Mouse (Mus musculus): ENCODE measurements around the gene Tkfc. TPM values are rescaled to one million over a fixed set of nuclear protein-coding genes. Genes with fewer than 3 reads are reported as not detected.
A peak's percentile ranks its signal among the peaks of the same experiment; 100 is the strongest.

Gene Tkfc
- polyA plus RNA-seq, 1 experiment from 2014 or later, result 11.0 TPM

- peaks cover 36% of the 10 kb centered on the region for H3K36me3 ChIP-seq
- peak overlapping the region; percentile 91 for H3K4me2 ChIP-seq
- no peaks in the 10 kb centered on the region for H3K9me3 ChIP-seq
- ATAC-seq (ENCODE audit: extremely low read depth, insufficient number of reproducible peaks, low FRiP score, low TSS enrichment), result no peak
- H3K9ac ChIP-seq, result peak overlapping the region; percentile 89
- WGBS, result 44% methylated on average over 3 of the region's 3 CpGs
- H3K4me1 ChIP-seq, result peaks cover 56% of the 10 kb centered on the region
- peak overlapping the region; percentile 86 for H3K4me3 ChIP-seq
- H3K27me3 ChIP-seq (replicated peaks), result no peaks in the 10 kb centered on the region
- peak overlapping the region; percentile 88 for H3K27ac ChIP-seq (replicated peaks)
Observed at GRCm38 (mm10) chr19:10604534-10604933, 920 bp downstream of the Tkfc start.

GRCm38 (mm10) chr19:10603660-10604523 lies 1.6 kb downstream of the Tkfc start:
- Histone ChIP-seq H3K4me3 (no peak overlapping the region), H3K27me3 (replicated peaks) (no peaks in the 10 kb centered on the region), H3K36me3 (peaks cover 36% of the 10 kb centered on the region), H3K27ac (replicated peaks) (peak overlapping the region; percentile 88; the same call in 1 of the 2 replicates), H3K9me3 (no peaks in the 10 kb centered on the region), H3K4me1 (peaks cover 55% of the 10 kb centered on the region), H3K9ac (peak overlapping the region; percentile 89), H3K4me2 (peak overlapping the region; percentile 91)
- no peak for ATAC-seq (ENCODE audit: extremely low read depth, insufficient number of reproducible peaks, low FRiP score, low TSS enrichment)
- 82% methylated on average over 18 of the region's 18 CpGs for WGBS

GRCm38 (mm10) chr19:10602787-10603186 lies 2.7 kb downstream of the Tkfc start:
- Histone ChIP-seq H3K27me3 (replicated peaks) (no peaks in the 10 kb centered on the region), H3K4me1 (peaks cover 43% of the 10 kb centered on the region), H3K4me2 (peak overlapping the region; percentile 61), H3K9me3 (no peaks in the 10 kb centered on the region), H3K9ac (peak overlapping the region; percentile 79), H3K36me3 (peaks cover 36% of the 10 kb centered on the region), H3K4me3 (peak overlapping the region; percentile 36), H3K27ac (replicated peaks) (peak overlapping the region; percentile 88)
- no peak for ATAC-seq (ENCODE audit: extremely low read depth, insufficient number of reproducible peaks, low FRiP score, low TSS enrichment)
- WGBS, result 3% methylated on average over 9 of the region's 9 CpGs

GRCm38 (mm10) chr19:10602247-10602769 lies 3.1 kb downstream of the Tkfc start:
- 15% methylated on average over 6 of the region's 6 CpGs for WGBS

GRCm38 (mm10) chr19:10599648-10600047 lies 5.8 kb downstream of the Tkfc start:
- Histone ChIP-seq H3K36me3 (peaks cover 53% of the 10 kb centered on the region), H3K27me3 (replicated peaks) (no peaks in the 10 kb centered on the region), H3K9ac (no peak overlapping the region), H3K27ac (replicated peaks) (no peak overlapping the region), H3K4me1 (peaks cover 24% of the 10 kb centered on the region), H3K4me3 (no peak overlapping the region), H3K4me2 (no peak overlapping the region), H3K9me3 (no peaks in the 10 kb centered on the region)
- ATAC-seq (ENCODE audit: extremely low read depth, insufficient number of reproducible peaks, low FRiP score, low TSS enrichment), result no peak
- WGBS, result 88% methylated on average over 2 of the region's 2 CpGs

More at GRCm38 (mm10) chr19:10602247-10602769, 3.1 kb downstream of the Tkfc start:
- ATAC-seq (ENCODE audit: extremely low read depth, insufficient number of reproducible peaks, low FRiP score, low TSS enrichment), result no peak
- no peaks in the 10 kb centered on the region for H3K27me3 ChIP-seq (replicated peaks)
- peaks cover 32% of the 10 kb centered on the region for H3K36me3 ChIP-seq
- H3K4me2 ChIP-seq, result peak overlapping the region; percentile 61
- H3K9me3 ChIP-seq, result no peaks in the 10 kb centered on the region
- H3K4me1 ChIP-seq, result peaks cover 39% of the 10 kb centered on the region
- H3K4me3 ChIP-seq, result peak overlapping the region; percentile 36
- H3K9ac ChIP-seq, result peak overlapping the region; percentile 79
- H3K27ac ChIP-seq (replicated peaks), result peak overlapping the region; percentile 88

GRCm38 (mm10) chr19:10598188-10598587 lies 7.3 kb downstream of the Tkfc start:
- no peak overlapping the region for H3K27ac ChIP-seq (replicated peaks)
- ATAC-seq (ENCODE audit: extremely low read depth, insufficient number of reproducible peaks, low FRiP score, low TSS enrichment), result no peak
- H3K9ac ChIP-seq, result no peak overlapping the region
- WGBS, result 35% methylated on average over 3 of the region's 3 CpGs
- H3K27me3 ChIP-seq (replicated peaks), result no peaks in the 10 kb centered on the region
- no peak overlapping the region for H3K4me2 ChIP-seq
- H3K4me3 ChIP-seq, result no peak overlapping the region
- H3K36me3 ChIP-seq, result peaks cover 67% of the 10 kb centered on the region
- H3K4me1 ChIP-seq, result peaks cover 11% of the 10 kb centered on the region; the same call in 1 of the 2 replicates
- no peaks in the 10 kb centered on the region for H3K9me3 ChIP-seq

GRCm38 (mm10) chr19:10591659-10592377 lies 13.6 kb downstream of the Tkfc start:
- no peaks in the 10 kb centered on the region for H3K4me1 ChIP-seq
- no peaks in the 10 kb centered on the region for H3K9me3 ChIP-seq
- WGBS, result 86% methylated on average over 6 of the region's 6 CpGs
- ATAC-seq (ENCODE audit: extremely low read depth, insufficient number of reproducible peaks, low FRiP score, low TSS enrichment), result no peak
- H3K4me2 ChIP-seq, result no peak overlapping the region
- no peak overlapping the region for H3K4me3 ChIP-seq
- H3K9ac ChIP-seq, result no peak overlapping the region
- peaks cover 80% of the 10 kb centered on the region for H3K36me3 ChIP-seq
- no peak overlapping the region for H3K27ac ChIP-seq (replicated peaks)
- H3K27me3 ChIP-seq (replicated peaks), result no peaks in the 10 kb centered on the region

GRCm38 (mm10) chr19:10590301-10590700 lies 15.2 kb downstream of the Tkfc start:
- Histone ChIP-seq H3K27ac (replicated peaks) (no peak overlapping the region), H3K27me3 (replicated peaks) (no peaks in the 10 kb centered on the region), H3K36me3 (peaks cover 79% of the 10 kb centered on the region), H3K4me2 (no peak overlapping the region), H3K4me1 (no peaks in the 10 kb centered on the region), H3K9ac (no peak overlapping the region), H3K4me3 (no peak overlapping the region), H3K9me3 (no peaks in the 10 kb centered on the region)
- no peak for ATAC-seq (ENCODE audit: extremely low read depth, insufficient number of reproducible peaks, low FRiP score, low TSS enrichment)
- 66% methylated on average over 3 of the region's 3 CpGs for WGBS

- H3K9me3 ChIP-seq, result no peaks in the 10 kb centered on the region
- peak overlapping the region; percentile 34; the same call in 1 of the 2 replicates for H3K9ac ChIP-seq
- no peak for ATAC-seq (ENCODE audit: extremely low read depth, insufficient number of reproducible peaks, low FRiP score, low TSS enrichment)
- no peaks in the 10 kb centered on the region for H3K27me3 ChIP-seq (replicated peaks)
- H3K4me1 ChIP-seq, result no peaks in the 10 kb centered on the region
- 69% methylated on average over 5 of the region's 5 CpGs for WGBS
- no peak overlapping the region for H3K27ac ChIP-seq (replicated peaks)
- H3K4me3 ChIP-seq, result no peak overlapping the region
- H3K36me3 ChIP-seq, result peaks cover 74% of the 10 kb centered on the region
- H3K4me2 ChIP-seq, result no peak overlapping the region
Observed at GRCm38 (mm10) chr19:10589127-10589857, 16.2 kb downstream of the Tkfc start.

GRCm38 (mm10) chr19:10587231-10587630 lies 18.2 kb downstream of the Tkfc start:
- WGBS, result 91% methylated on average over 8 of the region's 8 CpGs
- no peak for ATAC-seq (ENCODE audit: extremely low read depth, insufficient number of reproducible peaks, low FRiP score, low TSS enrichment)

GRCm38 (mm10) chr19:10585112-10585511 lies 20.3 kb downstream of the Tkfc start:
- no peaks in the 10 kb centered on the region for H3K9me3 ChIP-seq
- no peak overlapping the region for H3K27ac ChIP-seq (replicated peaks)
- 80% methylated on average over 8 of the region's 8 CpGs for WGBS
- no peaks in the 10 kb centered on the region for H3K27me3 ChIP-seq (replicated peaks)
- no peak overlapping the region for H3K9ac ChIP-seq
- H3K4me1 ChIP-seq, result no peaks in the 10 kb centered on the region
- ATAC-seq (ENCODE audit: extremely low read depth, insufficient number of reproducible peaks, low FRiP score, low TSS enrichment), result no peak
- peaks cover 56% of the 10 kb centered on the region for H3K36me3 ChIP-seq
- H3K4me2 ChIP-seq, result no peak overlapping the region
- H3K4me3 ChIP-seq, result no peak overlapping the region

More at GRCm38 (mm10) chr19:10587231-10587630, 18.2 kb downstream of the Tkfc start:
- Histone ChIP-seq H3K27ac (replicated peaks) (no peak overlapping the region), H3K9me3 (no peaks in the 10 kb centered on the region), H3K4me1 (no peaks in the 10 kb centered on the region), H3K4me2 (no peak overlapping the region), H3K9ac (no peak overlapping the region), H3K36me3 (peaks cover 62% of the 10 kb centered on the region), H3K27me3 (replicated peaks) (no peaks in the 10 kb centered on the region), H3K4me3 (no peak overlapping the region)
